Mouse (Mus musculus) effector memory CD4-positive, alpha-beta T cell, adult 7 months (primary cell): ENCODE measurements around the gene Adamts7. TPM values are rescaled to one million over a fixed set of nuclear protein-coding genes. Genes with fewer than 3 reads are reported as not detected.

ENCODE experiments used
- polyA plus RNA-seq: library from polyadenylated mRNA; unstranded; fragments of 100-300 nt; shearing (Covaris generic); gene quantifications from one replicate; pipeline ENCODE4 v1.2.1, GENCODE M21; 2017

Gene Adamts7
- polyA plus RNA-seq = 0.10 TPM

GRCm38 (mm10) chr9:90162926-90163748, at the start of gene Adamts7:
TSS of gene Adamts7 (plus strand) at chr9:90163069.

GRCm38 (mm10) chr9:90114567-90115307, 48.1 kb upstream of the Adamts7 start, which contains the start of gene Morf4l1:
TSS of gene Morf4l1 (minus strand) at chr9:90114774.

Other genes with a start within 250 kb of the Adamts7 start
- not detected for gene Ctsh, start 108.9 kb upstream of the Adamts7 start, polyA plus RNA-seq
- gene Morf4l1, start 48.3 kb upstream of the Adamts7 start, polyA plus RNA-seq = 343 TPM
- gene Tbc1d2b, start 107.7 kb downstream of the Adamts7 start, polyA plus RNA-seq = 34.2 TPM